In the genomic region with DNA sequence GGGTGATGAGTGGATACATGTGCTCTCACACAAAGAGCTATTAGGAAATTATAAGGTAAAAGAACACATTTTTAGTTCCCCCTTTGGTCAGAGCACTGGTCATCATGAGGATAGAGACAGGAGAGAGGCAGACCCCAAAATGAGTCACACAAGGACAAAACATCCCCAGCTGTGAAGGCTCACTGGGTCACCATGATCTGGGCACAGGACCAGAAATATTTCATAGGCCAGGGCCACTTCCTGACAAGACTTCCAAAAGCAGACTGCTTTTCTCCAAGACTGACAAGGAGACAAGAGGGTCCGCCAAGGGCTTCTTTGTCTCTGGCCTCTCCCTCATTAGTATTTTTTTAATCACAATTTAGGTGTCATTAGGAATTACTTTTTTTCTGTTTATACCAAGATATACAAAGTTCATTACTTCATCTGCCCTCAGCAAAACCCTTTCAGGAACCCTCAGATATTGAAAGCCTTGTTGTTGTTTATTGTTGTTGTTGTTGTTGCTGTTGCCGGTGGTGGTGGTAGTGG, we compare ENCODE assay signal across 21 mouse cellular contexts. TPM values are rescaled to one million over a fixed set of nuclear protein-coding genes. Genes with fewer than 3 reads are reported as not detected.
DNase-seq lines count a peak whose midpoint lies in the region; ATAC-seq and TF ChIP-seq lines count a peak whose summit lies in the region.
"Had no signal": no experiment of that assay in that cellular context is flagged by ENCODE, and none has a peak within 500 bp of the region (broad histone marks: within the 10 kb centered on the region; RNA-seq: fewer than 3 reads in every experiment).

A gene (minus strand): TSS at position 475 of the 525 bp plus-strand sequence.

- H3K4me1 ChIP-seq in liver, adult 2 months (ENCODE audit: control insufficient read depth, insufficient read depth, low read length) = no peaks in the 10 kb centered on the region
- no peaks in the 10 kb centered on the region for H3K4me1 ChIP-seq in liver, postnatal 0 days (ENCODE audit: insufficient read depth)
- no peaks in the 10 kb centered on the region for H3K4me1 ChIP-seq in heart, postnatal 0 days (ENCODE audit: control insufficient read depth, insufficient read depth)
- H3K4me1 ChIP-seq: embryonic facial prominence, embryonic 10.5 days; heart, embryonic 13.5 days; neural tube, embryonic 13.5 days had no signal

- 89% methylated on average over 2 of the region's 2 CpGs for WGBS in liver, adult 2 months
- WGBS in liver, postnatal 0 days (ENCODE audit: insufficient replicate concordance) = 82% methylated on average over 2 of the region's 2 CpGs
- 62% methylated on average over 2 of the region's 2 CpGs for WGBS in heart, postnatal 0 days

- TF ChIP-seq EP300 in liver, postnatal 0 days (IDR thresholded peaks at IDR 0.05; ENCODE audit: low read depth) = no peak
- TF ChIP-seq EP300 in heart, postnatal 0 days (IDR thresholded peaks at IDR 0.05; ENCODE audit: low read depth) = no peak

- H3K27me3 ChIP-seq in liver, adult 2 months (ENCODE audit: control insufficient read depth, insufficient read depth, low read length) = no peaks in the 10 kb centered on the region
- no peaks in the 10 kb centered on the region for H3K27me3 ChIP-seq in liver, postnatal 0 days (ENCODE audit: insufficient read depth, low read length)
- no peaks in the 10 kb centered on the region for H3K27me3 ChIP-seq in heart, postnatal 0 days (ENCODE audit: control insufficient read depth, insufficient read depth, low read length)
- H3K27me3 ChIP-seq: heart, embryonic 13.5 days; neural tube, embryonic 13.5 days had no signal

- peak; percentile 62 to 88 for DNase-seq in adrenal gland, adult (ENCODE audit: inconsistent age in 2 of 2, low spot score in 1 of 2)
- DNase-seq in adrenal gland, postnatal 4 days (ENCODE audit: low spot score in 2 of 2) = no peak
- peak; percentile 10 for DNase-seq in liver, adult 2 months (ENCODE audit: extremely low read depth, low read depth, low spot score)
- DNase-seq in liver, postnatal 0 days = no peak
- peak; percentile 5 for DNase-seq in heart, postnatal 0 days (ENCODE audit: low spot score)
- DNase-seq in lung, postnatal 14 days = peak; percentile 42
- DNase-seq in embryo, embryonic 11 days = no peak
- DNase-seq: cerebellum, postnatal 14 days; retina, postnatal 1 day; spleen, adult 18-20 months had no signal

- no peak within 1 kb of the TSS for H3K4me2 ChIP-seq in liver, postnatal 0 days (ENCODE audit: low read depth, low read length)
- no peak within 1 kb of the TSS for H3K4me2 ChIP-seq in heart, postnatal 0 days (ENCODE audit: low read depth, low read length)
- H3K4me2 ChIP-seq: heart, embryonic 13.5 days; neural tube, embryonic 13.5 days had no signal

- no peak for ATAC-seq in liver, postnatal 0 days
- 0 out of 2 replicates have a peak, but pooled peaks have one; percentile 14 for ATAC-seq in heart, postnatal 0 days (ENCODE audit: insufficient read depth, low read depth)
- ATAC-seq in activated CD4-positive, CD25-positive, alpha-beta regulatory T cell, adult 4 months = no peak
- ATAC-seq: hindbrain, embryonic 16.5 days; midbrain, embryonic 16.5 days; Patski had no signal

- no peak for TF ChIP-seq CTCF in liver, adult 2 months (IDR thresholded peaks at IDR 0.05; ENCODE audit: low read depth, low read length)
- TF ChIP-seq CTCF in liver, postnatal 0 days (IDR thresholded peaks at IDR 0.05; ENCODE audit: low read depth) = no peak
- TF ChIP-seq CTCF in heart, postnatal 0 days (IDR thresholded peaks at IDR 0.05; ENCODE audit: low read depth) = no peak

- H3K27ac ChIP-seq in liver, adult 2 months (replicated peaks; ENCODE audit: insufficient read depth, low read depth, low read length) = no peak within 1 kb of the TSS
- H3K27ac ChIP-seq in liver, postnatal 0 days (ENCODE audit: low read depth) = no peak within 1 kb of the TSS
- H3K27ac ChIP-seq in heart, postnatal 0 days (ENCODE audit: low read depth) = no peak within 1 kb of the TSS
- H3K27ac ChIP-seq: embryonic facial prominence, embryonic 10.5 days; heart, embryonic 13.5 days; neural tube, embryonic 13.5 days had no signal

- no peak within 1 kb of the TSS for H3K4me3 ChIP-seq in liver, adult 2 months (ENCODE audit: insufficient read depth, low read depth, low read length)
- H3K4me3 ChIP-seq in liver, postnatal 0 days (ENCODE audit: low read depth, low read length) = no peak within 1 kb of the TSS
- H3K4me3 ChIP-seq in heart, postnatal 0 days (ENCODE audit: low read depth, low read length) = no peak within 1 kb of the TSS
- H3K4me3 ChIP-seq: embryonic facial prominence, embryonic 10.5 days; heart, embryonic 13.5 days; neural tube, embryonic 13.5 days had no signal

- no peak within 1 kb of the TSS for H3K9ac ChIP-seq in liver, adult 2 months (ENCODE audit: low read depth, low read length)
- H3K9ac ChIP-seq in liver, postnatal 0 days (replicated peaks) = no peak within 1 kb of the TSS
- H3K9ac ChIP-seq in heart, postnatal 0 days (replicated peaks; ENCODE audit: low read depth, low read length) = no peak within 1 kb of the TSS
- H3K9ac ChIP-seq: heart, embryonic 13.5 days; neural tube, embryonic 13.5 days had no signal

- H3K36me3 ChIP-seq in liver, adult 2 months (ENCODE audit: control insufficient read depth, insufficient read depth, low read length) = no peaks in the 10 kb centered on the region
- H3K36me3 ChIP-seq in liver, postnatal 0 days (replicated peaks; ENCODE audit: insufficient read depth, low read length) = no peaks in the 10 kb centered on the region
- H3K36me3 ChIP-seq in heart, postnatal 0 days (replicated peaks; ENCODE audit: control insufficient read depth, insufficient read depth, low read length) = no peaks in the 10 kb centered on the region
- H3K36me3 ChIP-seq: embryonic facial prominence, embryonic 10.5 days; heart, embryonic 13.5 days; neural tube, embryonic 13.5 days had no signal

- no peaks in the 10 kb centered on the region for H3K9me3 ChIP-seq in liver, postnatal 0 days (ENCODE audit: low read length)
- no peaks in the 10 kb centered on the region for H3K9me3 ChIP-seq in heart, postnatal 0 days (replicated peaks; ENCODE audit: control insufficient read depth, low read length)
- H3K9me3 ChIP-seq: embryonic facial prominence, embryonic 10.5 days; heart, embryonic 13.5 days; neural tube, embryonic 13.5 days had no signal

- no peak for TF ChIP-seq POLR2A in liver, adult 2 months (IDR thresholded peaks at IDR 0.05; ENCODE audit: extremely low read depth, insufficient read depth, low read length)

- H3K79me2 ChIP-seq in liver, adult 2 months (ENCODE audit: control insufficient read depth, insufficient read depth, low read length) = no peaks in the 10 kb centered on the region

RNA-seq across cellular contexts. Expression of the gene that starts here (rescaled TPM):
- not detected for total RNA-seq in adrenal gland, postnatal 4 days (2021)
- not detected in 2 replicates for total RNA-seq in liver, adult 2 months (2014; rRNA removed)
- not detected in 2 replicates for polyA plus RNA-seq in liver, adult 2 months (2012; rRNA removed)
- polyA plus RNA-seq in liver, postnatal 0 days (2015; fragmentation: Nextera tagmentation; extraction: Ambion mirVana) = not detected in 2 replicates
- not detected in 2 replicates for total RNA-seq in heart, postnatal 0 days (2014; rRNA removed; ENCODE audit: low replicate concordance)
- polyA plus RNA-seq in heart, postnatal 0 days (2015; fragmentation: Nextera tagmentation; extraction: Ambion mirVana) = not detected in 2 replicates
- not detected for polyA plus RNA-seq in activated CD4-positive, CD25-positive, alpha-beta regulatory T cell, adult 4 months (2017; shearing (Covaris generic))
- total RNA-seq: adrenal gland, adult 18-20 months had no signal
- polyA plus RNA-seq: embryonic facial prominence, embryonic 10.5 days; frontal cortex, adult 2 months; heart, embryonic 13.5 days; hindbrain, embryonic 16.5 days; limb, embryonic 14.5 days; midbrain, embryonic 16.5 days; neural tube, embryonic 13.5 days; Patski; urinary bladder, adult 2 months had no signal

Comparison
In these comparisons a context has a peak if more than half of its experiments do, and no peak if none do; other contexts are left out.
1. DNase-seq: peak in adrenal gland, adult (2 of 2) and lung, postnatal 14 days (single experiment); none in adrenal gland, postnatal 4 days (0 of 2), liver, postnatal 0 days (single experiment) and embryo, embryonic 11 days (single experiment).
2. Peak in DNase-seq in liver, adult 2 months; RNA of the gene not detected or under 1 TPM.
3. Peak in DNase-seq and ATAC-seq in heart, postnatal 0 days; RNA of the gene not detected or under 1 TPM.